Comparison of ENCODE assay signal across 8 mouse cellular contexts in genomic region chr10:69690131-69690960, GRCm38 (mm10).
DNase-seq lines count a peak whose midpoint lies in the region.

No protein-coding gene starts in this region.

- no peaks in the 10 kb centered on the region for H3K27me3 ChIP-seq in limb, embryonic 10.5 days (ENCODE audit: low read depth, poor library complexity, severe bottlenecking)

- H3K4me3 ChIP-seq in limb, embryonic 10.5 days, result peak overlapping the region; percentile 30

- H3K4me1 ChIP-seq in limb, embryonic 10.5 days, result peaks cover 11% of the 10 kb centered on the region

- no peaks in the 10 kb centered on the region for H3K36me3 ChIP-seq in limb, embryonic 10.5 days

- 8% methylated on average over 12 of the region's 12 CpGs for WGBS in limb, embryonic 10.5 days

- peak; percentile 45 for DNase-seq in embryo, embryonic 11 days
- DNase-seq in embryo, embryonic 10 days (ENCODE audit: low spot score), result no peak
- DNase-seq in cerebellum, adult 11 months, result peak; percentile 63
- DNase-seq in frontal cortex, adult 2 months (ENCODE audit: extremely low spot score in 1 of 2, low spot score in 1 of 2), result peak; percentile 70 to 79
- DNase-seq in limb, embryonic 10.5 days (ENCODE audit: low spot score), result no peak
- no peak for DNase-seq in spleen, postnatal 4 days (ENCODE audit: low spot score in 2 of 2)
- no peak for DNase-seq in thymus, postnatal 36 days
- DNase-seq in Muller cell, postnatal 12 days (ENCODE audit: inconsistent ontology term), result no peak

- H3K9me3 ChIP-seq in limb, embryonic 10.5 days (replicated peaks), result no peaks in the 10 kb centered on the region

- H3K27ac ChIP-seq in limb, embryonic 10.5 days, result no peak overlapping the region

Comparison
In these comparisons a context has a peak if more than half of its experiments do, and no peak if none do; other contexts are left out.
1. DNase-seq: peak in embryo, embryonic 11 days (single experiment), cerebellum, adult 11 months (single experiment) and frontal cortex, adult 2 months (2 of 2); none in embryo, embryonic 10 days (single experiment), limb, embryonic 10.5 days (single experiment), spleen, postnatal 4 days (0 of 2), thymus, postnatal 36 days (0 of 2) and Muller cell, postnatal 12 days (single experiment).